Mouse (Mus musculus) cerebellum, adult 8-10 months (tissue): ENCODE data around the gene Ctnnbip1.
"Not testable (repeated sequence)": the region's sequence is repeated elsewhere in the genome, so short reads cannot be mapped to it uniquely, and the experiment has no call there.

Experiments used
- DNase-seq: peaks from one replicate; pipeline ENCODE4 v3.0.0; 2022

Gene Ctnnbip1

GRCm38 (mm10) chr4:149594913-149595581 is 77.0 kb downstream of the Ctnnbip1 start:
- no peak for DNase-seq

- DNase-seq = no peak
Measured at GRCm38 (mm10) chr4:149597641-149598208, 79.7 kb downstream of the Ctnnbip1 start.

- no peak for DNase-seq
Measured at GRCm38 (mm10) chr4:149599549-149599948, 81.5 kb downstream of the Ctnnbip1 start.

GRCm38 (mm10) chr4:149600130-149600529 is 82.1 kb downstream of the Ctnnbip1 start:
- DNase-seq = no peak

- DNase-seq = no peak
Measured at GRCm38 (mm10) chr4:149601484-149601883, 83.4 kb downstream of the Ctnnbip1 start.

- no peak for DNase-seq
Measured at GRCm38 (mm10) chr4:149602236-149602635, 84.2 kb downstream of the Ctnnbip1 start.

GRCm38 (mm10) chr4:149603860-149604259 is 85.8 kb downstream of the Ctnnbip1 start:
- no peak for DNase-seq

GRCm38 (mm10) chr4:149604518-149604917 is 86.5 kb downstream of the Ctnnbip1 start:
- no peak for DNase-seq

- no peak for DNase-seq
Measured at GRCm38 (mm10) chr4:149606056-149606455, 88.0 kb downstream of the Ctnnbip1 start.

GRCm38 (mm10) chr4:149606766-149607358 is 88.8 kb downstream of the Ctnnbip1 start:
- no peak for DNase-seq

- DNase-seq = no peak
Measured at GRCm38 (mm10) chr4:149607591-149608308, 89.7 kb downstream of the Ctnnbip1 start.

GRCm38 (mm10) chr4:149608309-149608638 is 90.2 kb downstream of the Ctnnbip1 start:
- DNase-seq = no peak

- DNase-seq = no peak
Measured at GRCm38 (mm10) chr4:149609256-149610025, 91.4 kb downstream of the Ctnnbip1 start.

GRCm38 (mm10) chr4:149611376-149612044 is 93.5 kb downstream of the Ctnnbip1 start:
- peak; percentile 56 for DNase-seq

GRCm38 (mm10) chr4:149613497-149613896 is 95.5 kb downstream of the Ctnnbip1 start:
- DNase-seq = not testable (repeated sequence)

- no peak for DNase-seq
Measured at GRCm38 (mm10) chr4:149614869-149615268, 96.8 kb downstream of the Ctnnbip1 start.
